Mouse (Mus musculus) intestine, embryonic 16.5 days (tissue): ENCODE data around the gene Gm11492. TPM values are rescaled to one million over a fixed set of nuclear protein-coding genes. Genes with fewer than 3 reads are reported as not detected.

Experiments used
- ATAC-seq: fragments of 200-750 bp; cut with Nextera tagmentation; 2 replicates; pipeline ENCODE4 v1.8.0; 2017; ENCODE audit warnings: moderate TSS enrichment, moderate library complexity
- H3K27ac ChIP-seq: fragments of 300-500 bp; sonication (generic); 2 replicates; pipeline ENCODE4 v1.5.1; 2014; ENCODE audit warnings: mild to moderate bottlenecking, low read length
- H3K27me3 ChIP-seq: fragments of 300-500 bp; sonication (generic); replicated peaks from 2 replicates; pipeline ENCODE4 v1.6.1; 2014; ENCODE audit warnings: low read length, control low read depth, mixed read lengths; ENCODE audit not compliant: control insufficient read depth, insufficient read depth
- H3K36me3 ChIP-seq: fragments of 300-500 bp; sonication (generic); 2 replicates; pipeline ENCODE4 v1.6.1; 2014; ENCODE audit warnings: low read length, control low read depth; ENCODE audit not compliant: control insufficient read depth, insufficient read depth
- H3K4me1 ChIP-seq: fragments of 300-500 bp; sonication (generic); 2 replicates; pipeline ENCODE4 v1.6.1; 2014; ENCODE audit warnings: low read length, control low read depth, mixed read lengths; ENCODE audit not compliant: control insufficient read depth, insufficient read depth
- H3K4me2 ChIP-seq: fragments of 300-500 bp; sonication (generic); 2 replicates; pipeline ENCODE4 v1.6.1; 2014; ENCODE audit warnings: low read depth, low read length, control low read depth
- H3K4me3 ChIP-seq: fragments of 300-500 bp; sonication (generic); 2 replicates; pipeline ENCODE4 v1.5.1; 2014; ENCODE audit warnings: mild to moderate bottlenecking, low read length
- H3K9ac ChIP-seq: fragments of 300-500 bp; sonication (generic); 2 replicates; pipeline ENCODE4 v1.6.1; 2014; ENCODE audit warnings: low read depth, low read length
- H3K9me3 ChIP-seq: fragments of 300-500 bp; sonication (generic); 2 replicates; pipeline ENCODE4 v1.6.1; 2016; ENCODE audit warnings: low read length, control low read depth; ENCODE audit not compliant: control insufficient read depth
- WGBS: fragments of 180-500 bp; shearing (Covaris S2); extraction: QIAGEN DNeasy Blood & Tissue Kit; methylation state at CpG from one replicate; pipeline ENCODE4 v1.1.7; 2014; 5-methylcytosine and 5-hydroxymethylcytosine counted together
- polyA plus RNA-seq: library from polyadenylated mRNA; unstranded; fragments of >200 nt; fragmentation: Nextera tagmentation; extraction: Ambion mirVana; gene quantifications from 2 replicates; pipeline ENCODE4 v1.2.1, GENCODE M21; 2015

The Gm11492 gene
- polyA plus RNA-seq, 1 experiment from 2014 or later = not detected

DNA sequence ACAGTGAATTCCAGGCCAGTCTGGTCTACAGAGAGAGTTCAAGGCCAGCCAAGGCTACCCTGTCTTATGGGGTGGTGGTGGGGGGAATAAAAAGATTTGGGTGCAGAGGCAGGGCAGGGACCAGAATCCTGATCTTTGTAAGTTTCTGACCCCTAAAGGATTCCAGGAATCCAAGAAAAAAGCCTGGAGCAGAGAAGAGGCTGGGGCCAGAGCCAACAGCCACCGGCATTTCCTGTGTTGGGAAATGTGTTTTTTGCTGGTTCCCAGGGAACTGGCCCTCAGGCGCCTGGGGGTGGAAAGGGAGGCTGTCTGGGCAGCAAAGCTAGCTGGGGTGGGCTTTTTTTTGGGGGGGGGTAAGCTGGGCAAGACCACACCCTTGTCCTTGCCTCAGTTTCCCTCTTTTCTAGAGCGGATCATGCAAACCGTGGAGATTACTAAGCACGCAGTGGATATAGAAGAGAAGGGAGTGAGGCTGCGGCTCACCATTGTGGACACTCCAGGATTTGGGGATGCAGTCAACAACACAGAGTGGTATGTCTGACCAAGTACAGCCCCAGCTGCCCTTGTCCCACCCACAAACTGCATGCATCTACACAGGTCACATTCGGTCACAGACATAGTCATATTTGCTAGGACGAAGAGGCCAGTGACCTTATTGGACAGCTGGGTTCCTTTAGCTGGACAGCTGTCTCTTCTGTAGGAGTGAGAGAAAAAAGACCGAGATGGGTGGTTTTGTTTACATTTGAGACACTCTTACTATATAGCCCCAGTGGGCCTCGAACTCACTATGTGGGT, 18.5 kb downstream of the Gm11492 start:
- Histone ChIP-seq H3K4me3 (no peak overlapping the region), H3K9me3 (no peaks in the 10 kb centered on the region), H3K4me2 (no peak overlapping the region), H3K27ac (peak overlapping the region; percentile 68), H3K27me3 (no peaks in the 10 kb centered on the region; the same call in 1 of the 2 replicates), H3K4me1 (peaks cover 10% of the 10 kb centered on the region), H3K36me3 (no peaks in the 10 kb centered on the region), H3K9ac (no peak overlapping the region)
- ATAC-seq = 0 out of 2 replicates have a peak, but pooled peaks have one; percentile 34
- 70% methylated on average over 10 of the region's 10 CpGs for WGBS

DNA sequence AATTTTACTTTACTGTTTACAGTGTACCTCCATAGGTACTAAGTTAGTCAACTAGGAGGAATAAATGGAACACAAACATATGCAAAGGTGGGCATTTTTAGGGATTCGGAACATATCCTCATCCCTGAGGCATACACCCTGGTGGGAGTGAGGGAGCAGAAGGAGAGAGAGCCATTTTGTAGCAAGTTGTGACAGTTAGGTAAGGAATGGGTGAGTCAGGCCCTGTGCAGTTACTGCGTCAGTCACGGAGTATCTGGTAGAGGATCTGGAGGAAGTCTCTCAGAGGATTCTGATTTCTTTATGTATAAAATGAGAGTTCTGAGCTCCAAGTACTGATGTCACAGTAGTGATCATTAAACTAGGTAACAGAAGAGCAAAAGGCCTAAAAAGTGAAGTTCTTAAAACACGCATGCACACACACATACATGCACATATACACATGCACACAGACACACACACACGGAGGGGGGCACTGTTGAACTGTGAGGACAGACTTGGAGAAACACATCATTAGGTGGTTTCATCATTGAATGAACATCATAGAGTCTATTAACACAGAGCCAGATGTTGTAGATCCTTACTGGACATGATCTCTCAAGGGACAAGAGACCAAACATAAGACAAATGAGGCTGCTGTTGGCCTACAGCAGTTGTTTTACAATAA, 20.9 kb downstream of the Gm11492 start:
- Histone ChIP-seq H3K9me3 (no peaks in the 10 kb centered on the region), H3K4me1 (peaks cover 18% of the 10 kb centered on the region), H3K36me3 (no peaks in the 10 kb centered on the region), H3K4me2 (no peak overlapping the region), H3K27ac (no peak overlapping the region), H3K9ac (no peak overlapping the region), H3K27me3 (no peaks in the 10 kb centered on the region), H3K4me3 (no peak overlapping the region)
- WGBS = 87% methylated on average over 5 of the region's 5 CpGs
- no peak for ATAC-seq

DNA sequence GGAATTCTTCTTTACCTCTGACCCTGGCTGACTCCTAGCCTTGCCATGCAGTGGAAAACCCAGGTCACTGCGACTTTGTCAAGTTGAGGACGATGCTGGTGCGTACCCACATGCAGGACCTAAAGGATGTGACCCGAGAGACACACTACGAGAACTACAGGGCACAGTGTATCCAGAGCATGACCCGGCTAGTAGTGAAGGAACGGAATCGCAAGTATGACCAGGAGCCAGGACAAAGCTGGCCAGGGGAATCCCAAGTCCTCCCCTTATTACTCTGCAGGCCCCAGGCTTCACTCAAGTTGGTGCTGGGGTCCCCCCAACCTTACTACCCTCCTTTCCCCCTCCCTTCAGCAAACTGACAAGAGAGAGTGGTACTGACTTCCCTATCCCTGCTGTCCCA, 23.2 kb downstream of the Gm11492 start:
- no peak overlapping the region for H3K27ac ChIP-seq
- ATAC-seq = no peak
- H3K4me2 ChIP-seq = peak overlapping the region; percentile 72; the same call in 1 of the 2 replicates
- H3K27me3 ChIP-seq = no peaks in the 10 kb centered on the region
- peaks cover 34% of the 10 kb centered on the region for H3K4me1 ChIP-seq
- H3K9me3 ChIP-seq = no peaks in the 10 kb centered on the region
- H3K9ac ChIP-seq = 0 out of 2 replicates have a peak overlapping the region, but pooled peaks have one; percentile 7
- WGBS = 88% methylated on average over 8 of the region's 8 CpGs
- H3K36me3 ChIP-seq = no peaks in the 10 kb centered on the region
- H3K4me3 ChIP-seq = no peak overlapping the region

DNA sequence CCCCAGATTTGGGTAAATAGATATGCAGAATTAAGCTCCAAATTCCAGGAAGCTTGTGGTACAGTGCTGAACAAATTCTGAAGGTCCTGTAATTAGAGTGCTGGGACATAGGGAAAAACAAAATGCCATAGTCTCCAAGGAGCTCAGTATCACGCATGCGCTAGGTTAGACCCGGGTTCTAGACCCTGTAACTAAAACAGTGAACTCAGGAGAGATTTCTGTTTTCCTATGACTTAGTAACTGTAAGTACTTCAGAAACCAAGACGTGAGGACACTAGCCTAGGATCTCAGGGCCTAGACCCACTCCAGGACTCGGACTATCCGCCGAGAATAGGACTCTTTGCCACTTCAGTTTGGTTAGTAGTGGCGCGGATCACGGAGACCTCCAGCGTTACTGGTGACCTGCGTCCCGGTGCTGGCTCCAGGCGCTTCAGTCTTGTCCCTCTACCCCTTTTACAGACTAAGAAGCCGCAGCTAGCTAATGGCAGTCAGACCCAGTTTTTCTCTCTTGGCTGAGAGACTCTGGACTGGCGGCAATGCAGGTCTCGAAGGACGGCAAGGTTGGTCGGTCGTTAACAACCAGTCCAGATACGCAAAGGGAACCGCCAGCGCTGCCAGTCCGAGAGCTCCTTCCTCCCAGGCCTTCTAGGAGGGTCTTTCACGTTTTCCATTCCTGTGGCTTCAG, 24.5 kb downstream of the Gm11492 start:
- Histone ChIP-seq H3K4me2 (peak overlapping the region; percentile 72), H3K27ac (peak overlapping the region; percentile 94), H3K36me3 (no peaks in the 10 kb centered on the region), H3K9ac (peak overlapping the region; percentile 90), H3K4me3 (peak overlapping the region; percentile 76), H3K9me3 (no peaks in the 10 kb centered on the region), H3K4me1 (peaks cover 40% of the 10 kb centered on the region), H3K27me3 (no peaks in the 10 kb centered on the region)
- no peak for ATAC-seq
- WGBS = 1% methylated on average over 25 of the region's 25 CpGs

DNA sequence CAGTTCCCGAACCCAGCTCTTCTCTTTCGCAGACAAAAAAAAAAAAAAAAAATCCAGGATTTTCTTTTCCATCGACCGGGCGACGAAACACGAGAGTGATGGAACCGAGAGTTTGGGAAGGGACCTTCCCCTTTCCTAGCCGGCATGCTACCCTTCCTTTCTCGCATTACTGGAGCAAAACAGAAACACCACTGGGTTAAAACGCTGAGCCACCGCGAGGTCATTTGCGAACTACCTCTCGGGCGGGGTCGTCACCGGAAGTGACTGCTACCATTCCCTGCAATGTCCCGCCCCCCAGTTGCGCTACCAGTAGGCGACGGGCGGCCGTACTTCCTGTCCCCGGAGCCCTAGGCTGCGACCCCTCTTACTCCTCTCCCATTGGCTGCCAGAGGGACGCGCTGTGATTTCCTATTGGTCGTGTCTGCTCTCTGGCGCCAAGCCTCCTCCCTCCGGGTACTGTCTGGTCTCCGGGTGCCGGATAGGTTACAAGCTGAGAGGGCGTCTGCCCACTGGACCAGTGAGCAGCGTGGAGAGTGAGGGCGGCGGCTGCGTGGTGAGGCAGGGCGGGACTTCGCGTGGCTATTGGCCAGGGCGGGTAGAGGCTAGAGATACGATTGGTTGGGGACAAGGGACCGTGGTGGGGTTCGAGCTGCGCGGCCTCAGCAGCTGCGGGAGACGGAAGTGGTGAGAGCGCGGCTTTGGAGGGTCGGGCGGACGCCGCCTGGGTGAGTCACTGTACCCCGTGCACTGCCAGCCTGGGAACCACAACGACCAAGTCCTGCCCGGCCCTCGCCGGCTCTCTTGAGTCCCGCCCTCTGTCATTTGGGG, 25.3 kb downstream of the Gm11492 start, which contains the start of gene Mtmr4:
Gene Mtmr4 (plus strand): TSS at position 637 of the 828 bp plus-strand sequence.
- no peaks in the 10 kb centered on the region for H3K36me3 ChIP-seq
- H3K9me3 ChIP-seq = no peaks in the 10 kb centered on the region
- peak within 1 kb of the TSS; percentile 81 for H3K4me3 ChIP-seq
- under 1% methylated on average over 61 of the region's 61 CpGs for WGBS
- peaks cover 48% of the 10 kb centered on the region for H3K4me1 ChIP-seq
- peak within 1 kb of the TSS; percentile 99 for H3K4me2 ChIP-seq
- H3K27ac ChIP-seq = peak within 1 kb of the TSS; percentile 99
- peak within 1 kb of the TSS; percentile 90 for H3K9ac ChIP-seq
- ATAC-seq = peak; percentile 97
- no peaks in the 10 kb centered on the region for H3K27me3 ChIP-seq

DNA sequence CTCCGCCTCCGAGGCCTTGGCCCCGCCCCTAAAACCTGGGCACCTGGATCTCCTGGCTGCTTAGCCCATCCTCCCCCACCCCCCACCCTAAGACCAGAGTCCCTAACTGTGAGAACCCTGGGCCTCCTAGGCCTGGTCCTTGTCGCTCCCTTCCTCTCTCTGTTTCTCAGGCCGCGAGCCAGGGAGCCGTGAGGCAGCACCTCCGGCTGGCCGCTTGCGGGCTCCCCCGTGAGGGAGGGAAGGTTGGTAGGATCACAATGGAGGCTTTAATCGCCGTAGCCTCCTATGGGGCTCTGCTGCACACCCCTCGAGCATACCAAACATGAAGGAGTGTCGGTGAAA, 25.9 kb downstream of the Gm11492 start:
- under 1% methylated on average over 15 of the region's 15 CpGs for WGBS
- H3K4me2 ChIP-seq = peak overlapping the region; percentile 99
- ATAC-seq = no peak
- H3K27ac ChIP-seq = peak overlapping the region; percentile 99
- no peaks in the 10 kb centered on the region for H3K9me3 ChIP-seq
- H3K27me3 ChIP-seq = no peaks in the 10 kb centered on the region
- peak overlapping the region; percentile 81 for H3K4me3 ChIP-seq
- H3K4me1 ChIP-seq = peaks cover 50% of the 10 kb centered on the region
- H3K36me3 ChIP-seq = 0 out of 2 replicates have a peak, but pooled peaks cover 2% of the 10 kb centered on the region
- H3K9ac ChIP-seq = peak overlapping the region; percentile 86

DNA sequence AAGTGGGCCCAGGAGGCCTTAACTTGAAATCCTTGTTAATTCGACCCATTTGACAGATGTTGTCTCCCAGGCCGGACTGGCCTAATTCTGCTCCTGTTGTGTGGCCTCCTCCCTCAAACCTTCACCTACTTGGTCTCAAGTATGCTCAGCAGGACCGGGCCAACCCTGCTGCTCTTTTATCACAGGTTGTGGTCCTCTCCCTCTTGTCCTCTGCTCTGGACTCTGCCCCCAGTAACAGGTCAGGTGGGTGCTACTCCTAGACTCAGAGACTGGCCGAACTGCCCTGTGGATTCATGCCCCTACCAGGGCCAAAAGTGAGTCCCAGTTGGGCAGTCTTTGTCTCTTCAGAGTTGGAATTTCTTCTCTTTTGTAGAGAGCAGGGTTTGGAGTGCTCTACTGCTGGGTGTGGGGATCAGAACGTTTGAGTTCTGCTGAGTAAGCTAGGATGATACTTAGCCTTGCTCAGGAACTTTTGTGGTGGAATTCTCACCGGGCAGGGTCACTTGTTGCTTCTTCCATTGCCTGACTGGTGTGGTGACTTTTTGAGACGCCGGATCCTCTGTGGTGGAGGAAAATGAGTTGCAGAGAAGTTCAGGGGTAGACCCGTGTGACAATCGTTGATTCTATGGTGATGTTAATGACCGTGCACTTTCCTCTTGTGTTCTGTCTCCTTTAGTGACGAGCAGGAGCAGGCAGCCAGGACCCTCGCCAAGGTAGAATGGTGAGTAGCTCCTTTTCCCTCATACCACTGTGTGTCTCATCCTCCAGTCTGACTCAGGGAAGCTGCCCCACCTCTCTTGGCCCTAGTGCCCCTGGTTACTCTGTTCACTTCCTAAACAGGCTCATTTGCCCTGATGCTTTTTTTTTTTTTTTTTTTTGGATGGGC, 26.5 kb downstream of the Gm11492 start:
- ATAC-seq = no peak
- peak overlapping the region; percentile 99 for H3K27ac ChIP-seq
- peak overlapping the region; percentile 81 for H3K4me3 ChIP-seq
- H3K27me3 ChIP-seq = no peaks in the 10 kb centered on the region
- H3K36me3 ChIP-seq = 0 out of 2 replicates have a peak, but pooled peaks cover 7% of the 10 kb centered on the region
- no peaks in the 10 kb centered on the region for H3K9me3 ChIP-seq
- 34% methylated on average over 13 of the region's 13 CpGs for WGBS
- peak overlapping the region; percentile 86 for H3K9ac ChIP-seq
- peak overlapping the region; percentile 99 for H3K4me2 ChIP-seq
- H3K4me1 ChIP-seq = peaks cover 50% of the 10 kb centered on the region

DNA sequence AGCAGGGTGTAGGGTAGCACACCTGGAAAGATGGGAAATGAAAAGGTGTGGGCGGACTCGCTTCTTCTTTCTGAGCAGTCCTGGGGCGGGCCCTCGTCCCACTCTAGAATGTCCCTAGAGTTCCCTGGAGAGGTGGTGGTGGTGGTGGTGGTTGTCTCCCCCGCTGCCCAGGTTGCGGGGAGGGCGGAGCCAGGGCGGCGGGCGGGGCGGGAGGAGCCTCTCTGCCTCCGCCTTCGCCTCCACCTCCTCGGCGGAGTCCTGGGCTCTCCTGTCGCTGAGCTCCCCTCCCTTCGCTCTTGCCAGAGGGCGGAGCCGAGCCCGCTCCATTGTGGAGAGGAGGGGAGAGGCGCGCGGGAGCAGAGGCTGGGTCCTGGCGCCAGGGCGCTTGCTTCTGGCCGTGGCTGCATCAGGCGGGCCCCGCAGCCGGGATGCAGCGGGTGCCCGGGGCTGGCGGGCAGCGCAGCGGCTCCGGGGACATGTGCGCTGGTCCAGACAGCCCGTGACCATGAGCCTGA, 28.9 kb downstream of the Gm11492 start:
- peak; percentile 54 for ATAC-seq
- H3K27me3 ChIP-seq = no peaks in the 10 kb centered on the region
- peaks cover 15% of the 10 kb centered on the region; the same call in 1 of the 2 replicates for H3K36me3 ChIP-seq
- H3K4me3 ChIP-seq = peak overlapping the region; percentile 74
- WGBS = 2% methylated on average over 37 of the region's 37 CpGs
- H3K4me2 ChIP-seq = peak overlapping the region; percentile 99
- no peaks in the 10 kb centered on the region for H3K9me3 ChIP-seq
- peak overlapping the region; percentile 79 for H3K27ac ChIP-seq
- peaks cover 55% of the 10 kb centered on the region for H3K4me1 ChIP-seq
- H3K9ac ChIP-seq = peak overlapping the region; percentile 88
